Mouse (Mus musculus) C2C12 (cell line): ENCODE measurements around the gene Nsmce1. TPM values are rescaled to one million over a fixed set of nuclear protein-coding genes. Genes with fewer than 3 reads are reported as not detected.

Experiments used
- H3K27me3 ChIP-seq: one replicate; pipeline ENCODE4 v1.6.1; 2011; ENCODE audit not compliant: control insufficient read depth, insufficient read depth, insufficient read length
- H3K36me3 ChIP-seq: one replicate; pipeline ENCODE4 v1.6.1; 2011; ENCODE audit not compliant: control insufficient read depth, insufficient read depth
- H3K4me3 ChIP-seq: one replicate; pipeline ENCODE4 v1.5.1; 2011; ENCODE audit warnings: mild to moderate bottlenecking, control low read depth; ENCODE audit not compliant: poor library complexity, insufficient read depth, severe bottlenecking
- H3K79me2 ChIP-seq: one replicate; pipeline ENCODE4 v1.6.1; 2011; ENCODE audit not compliant: control insufficient read depth, insufficient read depth
- H3K79me3 ChIP-seq: one replicate; pipeline ENCODE4 v1.6.1; 2011; ENCODE audit warnings: low read depth, control low read depth
- H3ac ChIP-seq: one replicate; pipeline ENCODE3; 2011; ENCODE audit warnings: low read depth; ENCODE audit not compliant: control insufficient read depth, insufficient read length
- CEBPB ChIP-seq: IDR thresholded peaks from one replicate; pipeline ENCODE4 v1.6.1; 2011; ENCODE audit warnings: low read depth, mild to moderate bottlenecking, control low read depth, moderate library complexity
- CTCF ChIP-seq: IDR thresholded peaks from one replicate; pipeline ENCODE4 v1.5.1; 2011; ENCODE audit not compliant: control insufficient read depth, insufficient read depth, insufficient read length
- FOSL1 ChIP-seq: IDR thresholded peaks from one replicate; pipeline ENCODE4 v1.8.0; 2011; ENCODE audit warnings: mild to moderate bottlenecking, low read length; ENCODE audit not compliant: poor library complexity, insufficient read depth, severe bottlenecking
- MAX ChIP-seq: IDR thresholded peaks from one replicate; pipeline ENCODE4 v1.6.1; 2011; ENCODE audit warnings: mild to moderate bottlenecking, control low read depth
- MYOD1 ChIP-seq: IDR thresholded peaks from one replicate; pipeline ENCODE4 v1.6.1; 2011; ENCODE audit warnings: low read depth; ENCODE audit not compliant: control insufficient read depth, insufficient read length
- MYOG ChIP-seq: IDR thresholded peaks from one replicate; pipeline ENCODE4 v1.6.1; 2011; ENCODE audit not compliant: control insufficient read depth, insufficient read length; ENCODE audit errors: extremely low read depth
- USF1 ChIP-seq: IDR thresholded peaks from one replicate; pipeline ENCODE4 v1.6.1; 2011; ENCODE audit warnings: low read depth, mild to moderate bottlenecking, control low read depth, moderate library complexity
- polyA plus RNA-seq: library from polyadenylated mRNA; unstranded; fragments of >200 nt; fragmentation: generic; extraction: Trizol; gene quantifications from one replicate; pipeline ENCODE4 v1.2.1, GENCODE M21; 2012; ENCODE audit warnings: missing spikeins

Gene Nsmce1
- polyA plus RNA-seq, 1 experiment, result 103 TPM

DNA sequence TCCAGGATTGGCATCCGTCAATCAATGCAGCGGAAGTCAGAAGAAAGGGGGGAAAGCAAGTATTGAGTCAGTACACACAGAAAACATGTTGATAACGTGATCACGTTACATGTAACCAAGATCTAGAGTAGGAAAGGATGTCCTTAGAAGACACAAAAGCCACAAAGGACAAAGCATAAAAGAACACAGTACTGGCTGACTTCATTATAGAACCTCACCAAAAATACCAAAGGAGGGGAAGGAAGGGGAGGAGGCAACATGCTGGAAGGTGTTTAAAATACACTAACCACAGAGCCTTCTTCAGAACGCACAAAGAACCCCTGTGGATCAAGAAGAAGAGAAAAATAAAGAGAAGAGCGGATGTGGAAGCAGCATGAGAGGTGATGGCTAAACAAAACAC, 2.7 kb downstream of the Nsmce1 start:
- no peak overlapping the region for H3ac ChIP-seq
- H3K36me3 ChIP-seq, result peaks cover 8% of the 10 kb centered on the region
- H3K79me3 ChIP-seq, result peaks cover 8% of the 10 kb centered on the region
- TF ChIP-seq MAX (no peak), CTCF (no peak), USF1 (no peak), CEBPB (no peak), MYOD1 (no peak), FOSL1 (no peak), MYOG (no peak)
- H3K79me2 ChIP-seq, result peaks cover 17% of the 10 kb centered on the region
- no peaks in the 10 kb centered on the region for H3K27me3 ChIP-seq
- no peak overlapping the region for H3K4me3 ChIP-seq

DNA sequence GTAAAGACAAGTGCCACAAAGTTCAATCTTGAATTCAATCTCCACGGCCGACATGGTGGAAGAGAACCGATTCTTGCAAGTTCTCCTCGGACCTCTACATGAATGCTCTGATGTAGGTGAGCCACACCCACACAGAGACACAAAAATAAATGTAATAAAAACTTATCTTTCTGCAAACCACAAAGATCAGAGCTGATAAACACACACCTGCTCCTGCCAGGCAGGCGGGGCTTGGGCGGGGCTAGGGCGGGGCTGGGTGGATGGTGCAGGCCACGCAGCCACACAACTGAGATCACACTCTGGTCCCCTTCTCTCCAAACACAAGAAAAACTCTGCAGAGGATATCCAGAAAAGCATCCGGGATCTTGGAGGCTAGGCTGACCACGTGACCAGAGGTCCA, 4.3 kb downstream of the Nsmce1 start:
- Histone ChIP-seq H3K36me3 (peaks cover 13% of the 10 kb centered on the region), H3K4me3 (no peak overlapping the region), H3K79me2 (peaks cover 17% of the 10 kb centered on the region), H3K27me3 (no peaks in the 10 kb centered on the region), H3K79me3 (peaks cover 8% of the 10 kb centered on the region), H3ac (no peak overlapping the region)
- TF ChIP-seq MYOD1 (no peak), USF1 (no peak), FOSL1 (no peak), MYOG (no peak), CEBPB (no peak), CTCF (no peak), MAX (no peak)

DNA sequence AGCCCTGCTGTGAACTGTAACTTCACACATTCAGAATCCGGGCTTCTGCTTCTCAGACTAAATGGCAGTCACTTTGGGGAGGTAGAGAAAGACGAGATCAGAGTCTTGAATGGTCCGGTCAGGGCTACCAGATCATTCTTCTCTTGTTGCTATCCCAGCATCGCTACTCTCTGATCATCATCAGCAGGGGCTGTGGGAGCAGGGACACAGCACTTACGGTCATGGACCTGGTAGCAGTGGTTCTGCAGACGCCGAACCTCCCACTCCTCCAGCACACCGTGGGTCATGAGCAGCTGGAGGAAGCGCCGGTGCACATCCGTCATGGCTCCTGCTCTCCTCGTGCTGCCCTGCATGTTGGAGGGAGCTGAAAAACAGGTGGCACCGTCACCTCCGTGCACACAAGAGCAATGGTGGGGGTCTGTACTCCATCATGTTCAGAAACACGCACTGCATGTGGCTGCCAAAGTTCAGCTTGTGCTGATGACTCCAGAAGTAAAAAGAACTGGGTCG, 5.2 kb downstream of the Nsmce1 start:
- no peak for TF ChIP-seq USF1
- no peak for TF ChIP-seq CEBPB
- no peak for TF ChIP-seq CTCF
- no peak for TF ChIP-seq MYOD1
- TF ChIP-seq MAX, result no peak
- TF ChIP-seq MYOG, result no peak
- TF ChIP-seq FOSL1, result no peak
- Histone ChIP-seq H3K79me3 (peaks cover 8% of the 10 kb centered on the region), H3K4me3 (no peak overlapping the region), H3ac (no peak overlapping the region), H3K79me2 (peaks cover 17% of the 10 kb centered on the region), H3K27me3 (no peaks in the 10 kb centered on the region), H3K36me3 (peaks cover 16% of the 10 kb centered on the region)

GRCm38 (mm10) chr7:125484791-125485190, 6.6 kb downstream of the Nsmce1 start:
- peaks cover 1% of the 10 kb centered on the region for H3K79me3 ChIP-seq
- no peak overlapping the region for H3ac ChIP-seq
- H3K27me3 ChIP-seq, result no peaks in the 10 kb centered on the region
- H3K4me3 ChIP-seq, result no peak overlapping the region
- peaks cover 24% of the 10 kb centered on the region for H3K36me3 ChIP-seq
- H3K79me2 ChIP-seq, result peaks cover 3% of the 10 kb centered on the region
- no peak for TF ChIP-seq MYOG
- no peak for TF ChIP-seq MAX
- no peak for TF ChIP-seq CEBPB
- no peak for TF ChIP-seq MYOD1
- TF ChIP-seq CTCF, result no peak
- no peak for TF ChIP-seq USF1
- no peak for TF ChIP-seq FOSL1

DNA sequence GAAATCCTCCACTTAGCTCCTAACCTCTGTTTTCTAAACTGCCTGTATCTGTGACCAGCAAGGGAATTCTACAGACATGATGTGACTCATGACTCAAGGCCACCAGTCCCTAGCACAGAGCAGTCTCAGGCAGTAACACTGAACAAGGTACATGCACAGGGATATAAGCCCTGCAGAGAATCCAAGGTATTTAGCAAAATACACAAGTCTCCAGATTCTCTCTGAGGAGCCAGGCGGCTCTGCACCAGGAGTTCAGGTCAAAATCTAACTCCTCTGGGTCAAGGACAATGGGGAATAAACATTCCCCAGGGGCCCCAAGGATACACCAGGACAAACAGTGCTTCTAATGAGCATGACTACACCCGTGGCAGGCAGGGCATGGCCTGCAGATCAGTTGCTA, 8.5 kb downstream of the Nsmce1 start:
- Histone ChIP-seq H3K36me3 (peaks cover 24% of the 10 kb centered on the region), H3K79me3 (no peaks in the 10 kb centered on the region), H3ac (no peak overlapping the region), H3K27me3 (no peaks in the 10 kb centered on the region), H3K79me2 (no peaks in the 10 kb centered on the region), H3K4me3 (no peak overlapping the region)
- TF ChIP-seq FOSL1, result no peak
- no peak for TF ChIP-seq MYOD1
- TF ChIP-seq USF1, result no peak
- TF ChIP-seq CTCF, result no peak
- no peak for TF ChIP-seq CEBPB
- TF ChIP-seq MAX, result no peak
- TF ChIP-seq MYOG, result no peak

DNA sequence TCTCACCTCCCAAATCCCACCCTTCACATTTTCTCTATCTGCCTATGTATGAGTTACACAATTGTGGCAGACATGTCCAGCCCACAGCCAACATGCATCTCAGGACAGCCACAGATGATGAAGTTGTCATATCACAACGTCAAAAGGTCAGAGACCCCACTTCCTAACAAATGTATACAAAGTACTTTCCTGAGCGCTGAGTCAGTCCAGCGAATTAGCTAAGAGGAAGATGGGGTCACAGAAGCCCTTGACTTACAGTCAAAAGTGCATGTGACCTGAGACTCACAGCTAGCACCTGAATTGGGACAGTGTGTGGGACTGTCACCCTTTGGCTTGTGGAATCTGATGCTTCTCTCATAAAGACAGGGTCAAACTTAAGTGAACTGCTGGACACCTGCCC, 9.1 kb downstream of the Nsmce1 start:
- Histone ChIP-seq H3ac (no peak overlapping the region), H3K79me3 (no peaks in the 10 kb centered on the region), H3K4me3 (no peak overlapping the region), H3K36me3 (peaks cover 24% of the 10 kb centered on the region), H3K27me3 (no peaks in the 10 kb centered on the region), H3K79me2 (no peaks in the 10 kb centered on the region)
- TF ChIP-seq CTCF (no peak), MYOD1 (no peak), FOSL1 (no peak), CEBPB (no peak), MAX (no peak), MYOG (no peak), USF1 (no peak)
